9 mouse cellular contexts compared by ENCODE assay signal in genomic region chr12:112594989-112595388, GRCm38 (mm10). TPM values are rescaled to one million over a fixed set of nuclear protein-coding genes. Genes with fewer than 3 reads are reported as not detected.
A peak's percentile ranks its signal among the peaks of the same experiment; 100 is the strongest.
DNase-seq lines count a peak whose midpoint lies in the region; ATAC-seq and TF ChIP-seq lines count a peak whose summit lies in the region.
"Had no signal": no experiment of that assay in that cellular context is flagged by ENCODE, and none has a peak within 500 bp of the region (broad histone marks: within the 10 kb centered on the region; RNA-seq: fewer than 3 reads in every experiment).

No protein-coding gene starts in this region.

- H3K4me1 ChIP-seq in intestine, embryonic 15.5 days (replicated peaks), result peaks cover 31% of the 10 kb centered on the region
- H3K4me1 ChIP-seq in intestine, postnatal 0 days (replicated peaks; ENCODE audit: control insufficient read depth, insufficient read depth, low read length), result no peaks in the 10 kb centered on the region
- H3K4me1 ChIP-seq in neural tube, embryonic 14.5 days (ENCODE audit: control insufficient read depth, insufficient read depth, low read length), result peaks cover 12% of the 10 kb centered on the region
- peaks cover 25% of the 10 kb centered on the region for H3K4me1 ChIP-seq in midbrain, embryonic 13.5 days (replicated peaks)

- H3K36me3 ChIP-seq in intestine, embryonic 15.5 days, result no peaks in the 10 kb centered on the region
- H3K36me3 ChIP-seq in intestine, postnatal 0 days (ENCODE audit: control insufficient read depth, insufficient read depth), result no peaks in the 10 kb centered on the region
- H3K36me3 ChIP-seq in neural tube, embryonic 14.5 days (ENCODE audit: control insufficient read depth, insufficient read depth, low read length), result no peaks in the 10 kb centered on the region
- H3K36me3 ChIP-seq in midbrain, embryonic 13.5 days, result no peaks in the 10 kb centered on the region

- no peak overlapping the region for H3K4me3 ChIP-seq in intestine, embryonic 15.5 days (replicated peaks)
- no peak overlapping the region for H3K4me3 ChIP-seq in intestine, postnatal 0 days (ENCODE audit: low read depth, low read length)
- H3K4me3 ChIP-seq in neural tube, embryonic 14.5 days (ENCODE audit: low read depth, low read length), result no peak overlapping the region
- no peak overlapping the region for H3K4me3 ChIP-seq in midbrain, embryonic 13.5 days (replicated peaks)

- H3K4me2 ChIP-seq in intestine, embryonic 15.5 days (replicated peaks), result no peak overlapping the region
- H3K4me2 ChIP-seq in intestine, postnatal 0 days (replicated peaks; ENCODE audit: low read depth), result no peak overlapping the region
- no peak overlapping the region for H3K4me2 ChIP-seq in neural tube, embryonic 14.5 days (ENCODE audit: low read depth, low read length)
- H3K4me2 ChIP-seq in midbrain, embryonic 13.5 days (replicated peaks), result no peak overlapping the region
- H3K4me2 ChIP-seq: midbrain, embryonic 11.5 days had no signal

- no peak for ATAC-seq in intestine, embryonic 15.5 days
- ATAC-seq in intestine, postnatal 0 days, result no peak
- ATAC-seq in neural tube, embryonic 14.5 days (ENCODE audit: low read depth), result no peak
- no peak for ATAC-seq in midbrain, embryonic 13.5 days

- no peaks in the 10 kb centered on the region for H3K9me3 ChIP-seq in intestine, embryonic 15.5 days
- H3K9me3 ChIP-seq in intestine, postnatal 0 days (ENCODE audit: control insufficient read depth), result no peaks in the 10 kb centered on the region
- H3K9me3 ChIP-seq in neural tube, embryonic 14.5 days (ENCODE audit: control insufficient read depth, low read length), result no peaks in the 10 kb centered on the region
- H3K9me3 ChIP-seq in midbrain, embryonic 13.5 days, result no peaks in the 10 kb centered on the region

- peak; percentile 85 for DNase-seq in brain, adult 2 months (ENCODE audit: low read depth, low spot score)
- peak; percentile 61 to 72 for DNase-seq in frontal cortex, postnatal 10 days (ENCODE audit: low spot score in 2 of 2)
- DNase-seq in testis, postnatal 10 days (ENCODE audit: low spot score), result no peak
- DNase-seq in cerebellum, postnatal 25 days, result no peak

- no peak for TF ChIP-seq CTCF in intestine, postnatal 0 days (IDR thresholded peaks at IDR 0.05; ENCODE audit: low read depth)

- WGBS in intestine, embryonic 15.5 days, result 43% methylated on average over 4 of the region's 4 CpGs
- 55% methylated on average over 4 of the region's 4 CpGs for WGBS in intestine, postnatal 0 days
- 41% methylated on average over 4 of the region's 4 CpGs for WGBS in neural tube, embryonic 14.5 days
- WGBS in midbrain, embryonic 13.5 days, result 54% methylated on average over 4 of the region's 4 CpGs

- H3K27ac ChIP-seq in intestine, embryonic 15.5 days, result no peak overlapping the region
- H3K27ac ChIP-seq in intestine, postnatal 0 days (ENCODE audit: low read depth, low read length), result no peak overlapping the region
- peak overlapping the region; percentile 44; the same call in 1 of the 2 replicates for H3K27ac ChIP-seq in neural tube, embryonic 14.5 days (ENCODE audit: low read depth, low read length)
- H3K27ac ChIP-seq in midbrain, embryonic 13.5 days, result no peak overlapping the region

- peak overlapping the region; percentile 10; the same call in 1 of the 2 replicates for H3K9ac ChIP-seq in intestine, embryonic 15.5 days
- H3K9ac ChIP-seq in intestine, postnatal 0 days (ENCODE audit: low read depth, low read length), result no peak overlapping the region
- H3K9ac ChIP-seq in neural tube, embryonic 14.5 days (replicated peaks; ENCODE audit: low read depth, low read length), result no peak overlapping the region
- no peak overlapping the region for H3K9ac ChIP-seq in midbrain, embryonic 13.5 days (replicated peaks)

- no peaks in the 10 kb centered on the region for H3K27me3 ChIP-seq in intestine, embryonic 15.5 days (replicated peaks)
- H3K27me3 ChIP-seq in intestine, postnatal 0 days (replicated peaks; ENCODE audit: control insufficient read depth, insufficient read depth, low read length), result no peaks in the 10 kb centered on the region
- no peaks in the 10 kb centered on the region for H3K27me3 ChIP-seq in neural tube, embryonic 14.5 days (ENCODE audit: control insufficient read depth, insufficient read depth, low read length)
- H3K27me3 ChIP-seq in midbrain, embryonic 13.5 days, result peaks cover 11% of the 10 kb centered on the region

RNA-seq across cellular contexts. Expression of gene Inf2, which starts 6.4 kb away (rescaled TPM):
- 2.5 and 2.8 TPM in 2 replicates for polyA plus RNA-seq in intestine, embryonic 15.5 days (2015; fragmentation: Nextera tagmentation; extraction: Ambion mirVana)
- 0.70 and 1.1 TPM in 2 replicates for polyA plus RNA-seq in intestine, postnatal 0 days (2015; fragmentation: Nextera tagmentation; extraction: Ambion mirVana)
- 0.20 and 2.1 TPM in 2 replicates for polyA plus RNA-seq in neural tube, embryonic 14.5 days (2014; fragmentation: Nextera tagmentation; extraction: Ambion mirVana)
- polyA plus RNA-seq in midbrain, embryonic 13.5 days (2015; fragmentation: Nextera tagmentation; extraction: Ambion mirVana), result 0.43 and 1.8 TPM in 2 replicates

RNA-seq across cellular contexts. Expression of gene Adssl1, which starts 24.9 kb away (rescaled TPM):
- polyA plus RNA-seq in intestine, embryonic 15.5 days (2015; fragmentation: Nextera tagmentation; extraction: Ambion mirVana), result 2.1 and 2.8 TPM in 2 replicates
- polyA plus RNA-seq in intestine, postnatal 0 days (2015; fragmentation: Nextera tagmentation; extraction: Ambion mirVana), result 0.57 and 0.67 TPM in 2 replicates
- 2.7 and 3.4 TPM in 2 replicates for polyA plus RNA-seq in neural tube, embryonic 14.5 days (2014; fragmentation: Nextera tagmentation; extraction: Ambion mirVana)
- polyA plus RNA-seq in midbrain, embryonic 13.5 days (2015; fragmentation: Nextera tagmentation; extraction: Ambion mirVana), result 1.1 and 1.5 TPM in 2 replicates

RNA-seq across cellular contexts. Expression of gene Siva1, which starts 49.5 kb away (rescaled TPM):
- polyA plus RNA-seq in intestine, embryonic 15.5 days (2015; fragmentation: Nextera tagmentation; extraction: Ambion mirVana), result 183 and 225 TPM in 2 replicates
- polyA plus RNA-seq in intestine, postnatal 0 days (2015; fragmentation: Nextera tagmentation; extraction: Ambion mirVana), result 52.6 and 54.5 TPM in 2 replicates
- polyA plus RNA-seq in neural tube, embryonic 14.5 days (2014; fragmentation: Nextera tagmentation; extraction: Ambion mirVana), result 44.7 and 46.8 TPM in 2 replicates
- polyA plus RNA-seq in midbrain, embryonic 13.5 days (2015; fragmentation: Nextera tagmentation; extraction: Ambion mirVana), result 83.0 and 96.5 TPM in 2 replicates

Comparison
In these comparisons a context has a peak if more than half of its experiments do, and no peak if none do; other contexts are left out.
1. DNase-seq: peak in brain, adult 2 months (single experiment) and frontal cortex, postnatal 10 days (2 of 2); none in testis, postnatal 10 days (single experiment) and cerebellum, postnatal 25 days (0 of 2).